In genomic region chr11:120150440-120151112, GRCm38 (mm10) we compare ENCODE assay signal across 8 mouse cellular contexts. TPM values are rescaled to one million over a fixed set of nuclear protein-coding genes. Genes with fewer than 3 reads are reported as not detected.
A peak's percentile ranks its signal among the peaks of the same experiment; 100 is the strongest.
DNase-seq lines count a peak whose midpoint lies in the region; ATAC-seq and TF ChIP-seq lines count a peak whose summit lies in the region.

No protein-coding gene starts in this region.

- H3K4me2 ChIP-seq in heart, embryonic 16.5 days (ENCODE audit: low read depth, low read length) = peak overlapping the region; percentile 92
- peak overlapping the region; percentile 95 for H3K4me2 ChIP-seq in liver, embryonic 11.5 days
- H3K4me2 ChIP-seq in midbrain, postnatal 0 days (ENCODE audit: low read depth, low read length, poor library complexity, severe bottlenecking) = peak overlapping the region; percentile 87

- peak; percentile 46 to 47 for DNase-seq in cerebellum, postnatal 10 days
- no peak for DNase-seq in liver, embryonic 11.5 days (ENCODE audit: low spot score)
- DNase-seq in midbrain, postnatal 0 days (ENCODE audit: low spot score) = peak; percentile 56
- no peak for DNase-seq in layer of hippocampus, adult 11-12 months (ENCODE audit: low spot score)

- H3ac ChIP-seq in C2C12 (ENCODE audit: control insufficient read depth, insufficient read length, low read depth) = peak overlapping the region; percentile 92

- H3K79me2 ChIP-seq in C2C12 (ENCODE audit: control insufficient read depth, insufficient read depth) = peaks cover 54% of the 10 kb centered on the region

- H3K9ac ChIP-seq in heart, embryonic 16.5 days (ENCODE audit: low read length) = peak overlapping the region; percentile 82
- H3K9ac ChIP-seq in liver, embryonic 11.5 days (ENCODE audit: low read depth, low read length) = peak overlapping the region; percentile 84
- peak overlapping the region; percentile 81 for H3K9ac ChIP-seq in midbrain, postnatal 0 days (replicated peaks; ENCODE audit: low read length, poor library complexity, severe bottlenecking)

- peaks cover 3% of the 10 kb centered on the region for H3K36me3 ChIP-seq in C2C12 (ENCODE audit: control insufficient read depth, insufficient read depth)
- no peaks in the 10 kb centered on the region for H3K36me3 ChIP-seq in heart, embryonic 16.5 days (ENCODE audit: control insufficient read depth, insufficient read depth)
- H3K36me3 ChIP-seq in liver, embryonic 11.5 days (ENCODE audit: control insufficient read depth, insufficient read depth, low read length) = no peaks in the 10 kb centered on the region
- H3K36me3 ChIP-seq in midbrain, postnatal 0 days (ENCODE audit: insufficient read depth, low read length) = no peaks in the 10 kb centered on the region

- WGBS in heart, embryonic 16.5 days = under 1% methylated on average over 44 of the region's 44 CpGs
- WGBS in liver, embryonic 11.5 days = under 1% methylated on average over 44 of the region's 44 CpGs
- WGBS in midbrain, postnatal 0 days = under 1% methylated on average over 44 of the region's 44 CpGs

- peak overlapping the region; percentile 99 for H3K4me3 ChIP-seq in C2C12 (ENCODE audit: insufficient read depth, poor library complexity, severe bottlenecking)
- H3K4me3 ChIP-seq in heart, embryonic 16.5 days (ENCODE audit: low read length) = peak overlapping the region; percentile 78
- peak overlapping the region; percentile 77 for H3K4me3 ChIP-seq in liver, embryonic 11.5 days (ENCODE audit: low read depth, low read length)
- peak overlapping the region; percentile 85 for H3K4me3 ChIP-seq in midbrain, postnatal 0 days (ENCODE audit: low read depth, low read length)

- no peak for ATAC-seq in cerebellum, adult (ENCODE audit: insufficient number of reproducible peaks, low FRiP score, low TSS enrichment)
- peak; percentile 45; the same call in 1 of the 2 replicates for ATAC-seq in common myeloid progenitor, adult 5-6 weeks (replicated peaks; ENCODE audit: low read depth, poor library complexity, severe bottlenecking)
- peak; percentile 21 for ATAC-seq in heart, embryonic 16.5 days (replicated peaks; ENCODE audit: extremely low read depth, insufficient read depth, low FRiP score)
- ATAC-seq in liver, embryonic 11.5 days (replicated peaks; ENCODE audit: low FRiP score) = peak; percentile 53
- ATAC-seq in midbrain, postnatal 0 days (ENCODE audit: low FRiP score) = peak; percentile 61; the same call in 1 of the 2 replicates

- peak overlapping the region; percentile 78 for H3K27ac ChIP-seq in heart, embryonic 16.5 days (ENCODE audit: low read length)
- peak overlapping the region; percentile 81 for H3K27ac ChIP-seq in liver, embryonic 11.5 days (ENCODE audit: low read depth, low read length)
- peak overlapping the region; percentile 55 for H3K27ac ChIP-seq in midbrain, postnatal 0 days (ENCODE audit: low read depth, low read length)

- no peaks in the 10 kb centered on the region for H3K9me3 ChIP-seq in heart, embryonic 16.5 days (replicated peaks; ENCODE audit: control insufficient read depth, low read length)
- no peaks in the 10 kb centered on the region for H3K9me3 ChIP-seq in liver, embryonic 11.5 days (ENCODE audit: control insufficient read depth, low read length)
- H3K9me3 ChIP-seq in midbrain, postnatal 0 days (ENCODE audit: low read length) = no peaks in the 10 kb centered on the region

- peaks cover 36% of the 10 kb centered on the region for H3K79me3 ChIP-seq in C2C12 (ENCODE audit: low read depth)

- TF ChIP-seq CTCF in C2C12 (IDR thresholded peaks at IDR 0.05; ENCODE audit: control insufficient read depth, insufficient read depth, insufficient read length) = no peak
- no peak for TF ChIP-seq CTCF in midbrain, postnatal 0 days (IDR thresholded peaks at IDR 0.05)

- H3K4me1 ChIP-seq in heart, embryonic 16.5 days (ENCODE audit: control insufficient read depth, insufficient read depth, low read length) = peaks cover 12% of the 10 kb centered on the region
- H3K4me1 ChIP-seq in liver, embryonic 11.5 days (replicated peaks; ENCODE audit: control insufficient read depth, insufficient read depth, low read length) = peaks cover 25% of the 10 kb centered on the region
- H3K4me1 ChIP-seq in midbrain, postnatal 0 days (ENCODE audit: insufficient read depth, low read length) = peaks cover 5% of the 10 kb centered on the region; the same call in 1 of the 2 replicates

- H3K27me3 ChIP-seq in C2C12 (ENCODE audit: control insufficient read depth, insufficient read depth, insufficient read length) = no peaks in the 10 kb centered on the region
- no peaks in the 10 kb centered on the region for H3K27me3 ChIP-seq in heart, embryonic 16.5 days (ENCODE audit: control insufficient read depth, insufficient read depth, low read length)
- H3K27me3 ChIP-seq in liver, embryonic 11.5 days (replicated peaks; ENCODE audit: control insufficient read depth, insufficient read depth, low read length) = no peaks in the 10 kb centered on the region
- H3K27me3 ChIP-seq in midbrain, postnatal 0 days (ENCODE audit: insufficient read depth, low read length) = no peaks in the 10 kb centered on the region

TF ChIP-seq in C2C12, 6 proteins besides CTCF, POLR2A, EP300 and RAD21:
- peak; percentile 20 for TF ChIP-seq MAX (IDR thresholded peaks at IDR 0.05)
- TF ChIP-seq FOSL1 (IDR thresholded peaks at IDR 0.05; ENCODE audit: insufficient read depth, low read length, poor library complexity, severe bottlenecking) = no peak
- TF ChIP-seq CEBPB (IDR thresholded peaks at IDR 0.05; ENCODE audit: low read depth) = peak; percentile 5
- TF ChIP-seq MYOG (IDR thresholded peaks at IDR 0.05; ENCODE audit: control insufficient read depth, extremely low read depth, insufficient read length) = no peak
- TF ChIP-seq MYOD1 (IDR thresholded peaks at IDR 0.05; ENCODE audit: control insufficient read depth, insufficient read length, low read depth) = no peak

RNA-seq across cellular contexts. Expression of gene Slc38a10, which starts 0.6 kb away (rescaled TPM):
- 71.6 TPM for polyA plus RNA-seq in C2C12 (2012; fragmentation: generic; extraction: Trizol)
- 49.5 and 55.3 TPM in 2 replicates for total RNA-seq in common myeloid progenitor, adult 5-6 weeks (2017)
- 87.3 and 93.5 TPM in 2 replicates for polyA plus RNA-seq in heart, embryonic 16.5 days (2015; fragmentation: Nextera tagmentation; extraction: Ambion mirVana)
- 59.4 and 64.5 TPM in 2 replicates for polyA plus RNA-seq in liver, embryonic 11.5 days (2014; fragmentation: Nextera tagmentation; extraction: Ambion mirVana)
- total RNA-seq in midbrain, postnatal 0 days (2014; rRNA removed) = 171 and 175 TPM in 2 replicates
- polyA plus RNA-seq in midbrain, postnatal 0 days (2015; fragmentation: Nextera tagmentation; extraction: Ambion mirVana) = 108 and 111 TPM in 2 replicates

RNA-seq across cellular contexts. Expression of gene Ndufaf8, which starts 51.8 kb away (rescaled TPM):
- polyA plus RNA-seq in C2C12 (2012; fragmentation: generic; extraction: Trizol) = 59.0 TPM
- 15.7 and 21.7 TPM in 2 replicates for total RNA-seq in common myeloid progenitor, adult 5-6 weeks (2017)
- 92.6 and 101 TPM in 2 replicates for polyA plus RNA-seq in heart, embryonic 16.5 days (2015; fragmentation: Nextera tagmentation; extraction: Ambion mirVana)
- 87.5 and 102 TPM in 2 replicates for polyA plus RNA-seq in liver, embryonic 11.5 days (2014; fragmentation: Nextera tagmentation; extraction: Ambion mirVana)
- 32.9 and 64.8 TPM in 2 replicates for total RNA-seq in midbrain, postnatal 0 days (2014; rRNA removed)
- 56.8 and 57.0 TPM in 2 replicates for polyA plus RNA-seq in midbrain, postnatal 0 days (2015; fragmentation: Nextera tagmentation; extraction: Ambion mirVana)

RNA-seq across cellular contexts. Expression of gene Tepsin, which starts 52.0 kb away (rescaled TPM):
- polyA plus RNA-seq in C2C12 (2012; fragmentation: generic; extraction: Trizol) = 10.0 TPM
- 5.3 and 7.9 TPM in 2 replicates for total RNA-seq in common myeloid progenitor, adult 5-6 weeks (2017)
- 16.3 and 16.9 TPM in 2 replicates for polyA plus RNA-seq in heart, embryonic 16.5 days (2015; fragmentation: Nextera tagmentation; extraction: Ambion mirVana)
- polyA plus RNA-seq in liver, embryonic 11.5 days (2014; fragmentation: Nextera tagmentation; extraction: Ambion mirVana) = 16.4 and 19.5 TPM in 2 replicates
- 28.6 and 32.1 TPM in 2 replicates for total RNA-seq in midbrain, postnatal 0 days (2014; rRNA removed)
- 14.9 and 17.6 TPM in 2 replicates for polyA plus RNA-seq in midbrain, postnatal 0 days (2015; fragmentation: Nextera tagmentation; extraction: Ambion mirVana)

Comparison
In these comparisons a context has a peak if more than half of its experiments do, and no peak if none do; other contexts are left out.
1. DNase-seq: peak in cerebellum, postnatal 10 days (2 of 2) and midbrain, postnatal 0 days (single experiment); none in liver, embryonic 11.5 days (single experiment) and layer of hippocampus, adult 11-12 months (single experiment).
2. Peak in every context shown above with its lines, with median percentiles within 50 percentile points of each other: H3K4me3 ChIP-seq, H3K27ac ChIP-seq, H3K4me2 ChIP-seq and H3K9ac ChIP-seq.